Mouse (Mus musculus) embryonic stem cell, embryonic (primary cell): ENCODE data around the gene Arl3.

ENCODE experiments used
- CTCF ChIA-PET, 4 experiments: fragments of 300-600 bp in 2 of 4; fragments of 350-600 bp in 2 of 4; sonication (Branson Sonifier 250); formaldehyde crosslinking; loops; one replicate each; lab custom pipeline; 2022; ENCODE audit warnings: inconsistent platforms in 2 of 4; lab: Charles Lee
- POLR2A ChIA-PET, 4 experiments: fragments of 300-600 bp in 2 of 4; fragments of 350-600 bp in 2 of 4; sonication (Branson Sonifier 250); formaldehyde crosslinking; loops; one replicate each; lab custom pipeline; 2022; ENCODE audit warnings: antibody characterized with exemption in 4 of 4, inconsistent platforms in 1 of 4; lab: Charles Lee

The Arl3 gene

DNA sequence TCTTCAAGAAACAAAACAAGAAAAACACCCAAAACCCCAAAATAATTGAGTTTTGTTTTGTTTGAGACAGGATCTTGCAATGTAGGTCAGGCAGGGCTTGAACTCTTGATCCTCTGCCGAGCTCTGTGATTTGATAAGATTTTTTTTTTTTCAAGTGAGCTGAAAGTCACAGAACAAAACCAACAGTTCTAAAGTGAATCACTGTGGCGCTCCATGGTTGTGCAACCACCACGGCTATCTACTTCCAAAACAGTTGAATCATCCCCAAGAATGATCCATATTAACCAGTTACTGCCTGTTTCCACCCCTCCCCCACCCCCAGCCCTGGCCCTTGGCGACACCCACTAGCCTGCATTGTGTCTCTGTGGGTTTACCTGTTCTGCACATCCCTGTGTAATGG is 27.4 kb upstream of the Arl3 start:
- ChIA-PET POLR2A (interaction anchor here (0.6 to 7.2 kb wide), 22 partner anchors 8 to 606 kb away, joined by 3 to 43 read pairs (median 4); partner anchors contain the start of genes Arl3 (in 2 of the 4), Sfxn2 (in 2 of the 4), Cuedc2 (in 1 of the 4) and Sufu (in 1 of the 4)), CTCF (interaction anchor here (0.6 to 4.5 kb wide), 7 partner anchors 9 to 50 kb away, joined by 3 to 27 read pairs (median 6); no protein-coding TSS in a partner anchor)

GRCm38 (mm10) chr19:46599375-46600256 is 26.6 kb upstream of the Arl3 start:
- ChIA-PET POLR2A (interaction anchor here in 3 of 4 experiments (0.6 to 7.2 kb wide), 50 partner anchors 7 to 525 kb away, joined by 3 to 43 read pairs (median 4); partner anchors contain the start of genes Arl3 (in 2 of the 3), As3mt (in 2 of the 3), Sfxn2 (in 2 of the 3) and Sufu (in 2 of the 3)), CTCF (interaction anchor here (0.6 to 4.5 kb wide), 14 partner anchors 8 to 203 kb away, joined by 3 to 27 read pairs (median 4); partner anchors contain the start of gene Sufu (in 1 of the 4))

GRCm38 (mm10) chr19:46598720-46599252 is 25.8 kb upstream of the Arl3 start, which contains the start of gene Wbp1l:
Gene Wbp1l (plus strand): TSS chr19:46599084.
- ChIA-PET POLR2A (interaction anchor here in 3 of 4 experiments (0.6 to 7.2 kb wide), 64 partner anchors 8 to 580 kb away, joined by 3 to 43 read pairs (median 4); partner anchors contain the start of genes Arl3 (in 3 of the 3), Sfxn2 (in 3 of the 3), Borcs7 (in 2 of the 3) and Sufu (in 2 of the 3)), CTCF (interaction anchor here in 3 of 4 experiments (0.5 to 4.5 kb wide), 20 partner anchors 8 to 290 kb away, joined by 3 to 27 read pairs (median 4); partner anchors contain the start of genes Arl3 (in 1 of the 3), Sfxn2 (in 1 of the 3) and Sufu (in 1 of the 3))

DNA sequence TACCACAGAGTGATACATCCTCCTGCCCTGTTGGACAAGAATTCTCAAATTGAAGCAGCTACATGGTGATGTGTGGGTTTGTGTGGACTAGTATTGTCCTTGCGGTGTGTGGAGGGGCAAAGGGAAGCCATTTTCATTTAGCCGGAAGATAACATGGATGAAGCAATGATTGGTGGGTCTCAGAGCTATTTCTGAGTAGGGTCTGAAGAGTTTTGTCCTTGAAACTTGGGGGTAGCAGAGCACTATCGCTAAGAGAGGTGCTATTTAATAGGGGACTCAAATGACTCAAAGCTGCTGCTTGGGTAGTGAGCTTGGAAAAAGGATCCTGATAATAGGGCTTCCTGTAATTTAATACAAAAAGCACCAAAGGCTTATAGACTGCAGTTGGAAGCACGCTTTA is 25.2 kb upstream of the Arl3 start:
- POLR2A ChIA-PET: interaction anchor here in 3 of 4 experiments (0.6 to 7.2 kb wide), 62 partner anchors 8 to 580 kb away, joined by 3 to 43 read pairs (median 4); partner anchors contain the start of genes Arl3 (in 3 of the 3), Sfxn2 (in 3 of the 3), Borcs7 (in 2 of the 3) and Sufu (in 2 of the 3)
- CTCF ChIA-PET: interaction anchor here in 3 of 4 experiments (0.5 to 4.5 kb wide), 19 partner anchors 9 to 289 kb away, joined by 3 to 27 read pairs (median 4); partner anchors contain the start of genes Arl3 (in 1 of the 3), Sfxn2 (in 1 of the 3) and Sufu (in 1 of the 3)

DNA sequence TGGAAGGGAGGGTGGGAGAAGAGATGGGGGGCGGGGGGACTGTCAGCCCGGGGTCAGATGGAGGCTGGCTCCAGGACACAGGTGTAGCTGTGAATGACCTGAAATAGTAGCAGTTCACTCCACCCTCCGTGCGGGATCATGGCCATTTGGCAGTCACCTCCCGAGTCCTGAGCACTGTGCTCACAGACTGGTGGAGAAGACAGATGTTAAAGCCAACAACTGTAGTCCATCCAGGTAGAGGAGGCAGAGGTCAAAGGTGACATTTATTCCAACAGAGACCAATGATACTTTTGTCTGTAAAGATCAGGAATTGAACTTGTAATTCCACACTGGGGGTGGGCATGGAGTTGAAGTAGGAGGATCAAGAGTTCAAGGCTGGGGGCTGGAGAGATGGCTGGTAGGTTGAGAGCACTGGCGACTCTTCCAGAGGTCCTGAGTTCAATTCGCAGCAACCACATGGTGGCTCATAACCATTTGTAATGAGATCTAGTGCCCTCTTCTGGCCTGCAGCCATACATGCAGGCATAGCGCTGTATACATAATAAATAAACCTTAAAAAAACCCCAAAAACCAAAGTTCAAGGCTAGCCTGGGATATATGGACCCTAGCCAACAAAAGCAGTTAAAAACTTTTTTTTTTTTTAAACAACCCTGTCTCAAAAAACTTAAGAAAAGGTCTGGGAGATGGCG is 19.9 kb upstream of the Arl3 start:
- ChIA-PET CTCF (interaction anchor here in 1 of 4 experiments (0.6 kb wide), 1 partner anchor 82 kb away, joined by 5 read pairs; no protein-coding TSS in a partner anchor), POLR2A (interaction anchor here in 2 of 4 experiments (1.1 to 1.4 kb wide), 3 partner anchors 11 to 38 kb away, joined by 3 read pairs; no protein-coding TSS in a partner anchor)

DNA sequence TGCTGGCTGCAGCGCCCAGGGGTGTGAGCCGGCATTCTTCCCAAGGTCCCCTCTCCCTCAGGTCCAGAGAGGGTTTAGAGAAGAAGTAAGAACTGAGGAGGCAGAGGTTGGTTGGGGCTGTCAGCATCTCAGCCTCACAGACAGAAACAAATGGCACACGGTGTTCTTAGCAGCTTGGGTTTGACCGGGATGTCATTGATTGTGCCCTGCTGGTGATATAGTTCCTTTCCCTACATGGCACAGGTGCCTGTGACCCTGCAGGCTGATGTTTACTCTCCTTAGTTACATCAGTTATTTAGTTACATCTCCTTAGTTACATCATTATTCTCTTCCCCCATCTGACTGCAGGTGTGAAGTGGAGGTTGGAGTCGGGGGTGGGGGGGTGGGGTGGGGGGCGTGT is 18.6 kb upstream of the Arl3 start:
- CTCF ChIA-PET: interaction anchor here in 1 of 4 experiments (0.7 to 1.0 kb wide), 2 partner anchors 9 to 803 kb away, joined by 3 to 4 read pairs; no protein-coding TSS in a partner anchor
- POLR2A ChIA-PET: interaction anchor here in 2 of 4 experiments (0.7 to 5.7 kb wide), 6 partner anchors 7 to 264 kb away, joined by 3 to 31 read pairs (median 3); partner anchors contain the start of genes Fbxl15 (in 1 of the 2) and Wbp1l (in 1 of the 2)

GRCm38 (mm10) chr19:46587823-46588508 is 15.0 kb upstream of the Arl3 start:
- ChIA-PET CTCF (interaction anchor here (0.5 to 2.3 kb wide), 79 partner anchors 9 to 1144 kb away, joined by 3 to 27 read pairs (median 4); partner anchors contain the start of genes Arl3 (in 3 of the 4), Sfxn2 (in 3 of the 4), Wbp1l (in 3 of the 4) and Cnnm2 (in 1 of the 4)), POLR2A (interaction anchor here in 3 of 4 experiments (0.6 to 5.7 kb wide), 21 partner anchors 9 to 512 kb away, joined by 3 to 31 read pairs (median 3); partner anchors contain the start of genes Arl3 (in 3 of the 3), Wbp1l (in 3 of the 3), Sfxn2 (in 2 of the 3) and Borcs7 (in 1 of the 3))

DNA sequence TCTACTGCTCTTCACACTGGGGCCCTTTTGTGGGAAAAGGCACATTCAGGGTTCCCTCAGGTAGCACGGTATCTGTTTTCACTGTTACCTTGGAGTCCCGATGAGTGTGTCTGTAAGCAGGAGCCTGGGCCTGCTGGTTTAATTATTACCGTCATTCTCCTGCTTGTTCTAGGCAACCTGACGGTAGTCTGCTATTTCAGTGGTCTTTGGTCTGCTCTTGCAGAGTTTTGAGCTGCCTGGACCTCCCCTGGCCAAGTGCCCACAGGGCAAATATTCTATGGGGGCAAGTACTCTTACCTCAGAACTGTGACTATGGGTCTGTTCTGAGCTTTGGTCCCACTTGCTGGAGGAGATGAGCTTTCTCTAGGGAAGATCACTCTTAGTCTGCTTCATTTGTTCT is 2.2 kb upstream of the Arl3 start:
- ChIA-PET POLR2A (interaction anchor here in 2 of 4 experiments (0.5 to 7.0 kb wide), 14 partner anchors 9 to 1763 kb away, joined by 3 to 43 read pairs (median 4); partner anchors contain the start of gene Wbp1l (in 1 of the 2)), CTCF (interaction anchor here (0.6 to 3.1 kb wide), 5 partner anchors 12 to 83 kb away, joined by 3 to 11 read pairs (median 4); no protein-coding TSS in a partner anchor)

DNA sequence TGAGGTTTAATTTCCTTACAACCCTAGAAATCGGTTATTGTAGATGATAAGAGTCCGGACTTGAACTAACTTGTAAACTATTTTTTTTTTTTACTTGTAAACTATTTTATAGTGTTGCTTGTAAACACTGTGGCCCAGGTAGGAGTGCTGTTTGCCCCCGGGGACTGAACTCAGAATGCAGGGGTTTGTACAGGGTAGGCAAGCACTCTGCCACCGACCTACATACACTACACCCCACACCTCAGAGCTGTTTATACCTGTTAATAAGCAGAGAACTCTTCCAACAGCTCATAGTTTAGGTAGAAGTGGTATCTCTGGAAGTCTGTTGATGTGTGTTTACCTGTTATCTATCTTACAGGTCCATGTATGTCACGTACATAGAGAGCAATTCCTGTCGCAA is 992 bp upstream of the Arl3 start:
- ChIA-PET CTCF (interaction anchor here in 3 of 4 experiments (0.7 to 2.9 kb wide), 6 partner anchors 10 to 265 kb away, joined by 3 to 14 read pairs (median 3); no protein-coding TSS in a partner anchor), POLR2A (interaction anchor here in 3 of 4 experiments (0.7 to 7.0 kb wide), 29 partner anchors 8 to 493 kb away, joined by 3 to 43 read pairs (median 6); partner anchors contain the start of genes Wbp1l (in 3 of the 3), Cnnm2 (in 1 of the 3), Cyp17a1 (in 1 of the 3) and Taf5 (in 1 of the 3))

DNA sequence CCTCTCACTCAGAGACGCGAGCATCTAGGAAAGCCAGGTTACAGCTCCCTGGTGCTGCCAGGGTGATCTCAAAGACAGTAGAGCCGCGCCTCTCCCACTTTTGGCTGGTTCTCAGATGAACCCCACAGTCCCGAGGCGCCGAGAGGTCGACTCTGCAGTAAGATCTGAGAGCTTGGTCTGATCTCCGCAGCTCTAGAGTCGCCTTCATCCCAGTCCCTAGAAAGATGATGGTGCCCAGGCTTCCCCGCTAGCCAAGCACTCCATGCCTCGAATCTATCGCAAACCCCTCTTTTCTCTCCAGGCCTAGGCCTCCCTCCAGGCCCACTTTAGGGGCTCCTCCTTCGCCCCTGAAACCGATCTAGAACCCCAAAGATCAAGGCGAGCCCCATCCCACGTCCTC is 450 bp downstream of the Arl3 start:
- POLR2A ChIA-PET: interaction anchor here in 3 of 4 experiments (0.5 to 7.0 kb wide), 44 partner anchors 9 to 1234 kb away, joined by 3 to 43 read pairs (median 4); partner anchors contain the start of genes Wbp1l (in 3 of the 3), Sufu (in 1 of the 3) and Taf5 (in 1 of the 3)

DNA sequence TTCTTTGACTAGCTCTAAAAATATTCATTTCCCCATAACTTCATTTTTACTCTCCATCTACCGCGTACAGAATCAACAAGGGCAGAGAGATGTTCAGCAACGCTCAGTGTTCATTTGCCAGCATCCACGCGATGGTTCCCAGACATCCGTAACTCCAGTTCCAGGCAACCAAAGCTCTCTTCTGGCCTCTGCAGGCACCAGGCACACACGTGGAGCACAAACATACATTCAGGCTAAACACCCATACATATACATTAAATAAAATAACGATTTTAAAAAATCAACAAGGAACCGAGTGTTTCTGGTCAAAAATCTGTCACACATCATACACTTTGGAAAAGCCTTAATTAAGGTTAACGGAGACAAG is 1.1 kb downstream of the Arl3 start:
- ChIA-PET CTCF (interaction anchor here in 3 of 4 experiments (0.9 to 2.9 kb wide), 9 partner anchors 8 to 298 kb away, joined by 3 to 14 read pairs (median 7); no protein-coding TSS in a partner anchor), POLR2A (interaction anchor here in 2 of 4 experiments (0.6 to 7.0 kb wide), 23 partner anchors 8 to 177 kb away, joined by 3 to 43 read pairs (median 3); partner anchors contain the start of genes Wbp1l (in 2 of the 2) and Sufu (in 1 of the 2))

More for the DNA sequence above, 450 bp downstream of the Arl3 start:
- CTCF ChIA-PET: interaction anchor here (0.6 to 2.9 kb wide), 13 partner anchors 9 to 304 kb away, joined by 3 to 14 read pairs (median 5); partner anchors contain the start of gene Wbp1l (in 1 of the 4)

- ChIA-PET CTCF (interaction anchor here in 3 of 4 experiments (0.6 to 2.3 kb wide), 6 partner anchors 8 to 1984 kb away, joined by 3 to 11 read pairs (median 6); no protein-coding TSS in a partner anchor), POLR2A (interaction anchor here in 2 of 4 experiments (0.6 to 7.0 kb wide), 11 partner anchors 8 to 155 kb away, joined by 3 to 43 read pairs (median 7); partner anchors contain the start of gene Wbp1l (in 1 of the 2))
These were observed 1.7 kb downstream of the Arl3 start for GRCm38 (mm10) chr19:46571211-46571877.

DNA sequence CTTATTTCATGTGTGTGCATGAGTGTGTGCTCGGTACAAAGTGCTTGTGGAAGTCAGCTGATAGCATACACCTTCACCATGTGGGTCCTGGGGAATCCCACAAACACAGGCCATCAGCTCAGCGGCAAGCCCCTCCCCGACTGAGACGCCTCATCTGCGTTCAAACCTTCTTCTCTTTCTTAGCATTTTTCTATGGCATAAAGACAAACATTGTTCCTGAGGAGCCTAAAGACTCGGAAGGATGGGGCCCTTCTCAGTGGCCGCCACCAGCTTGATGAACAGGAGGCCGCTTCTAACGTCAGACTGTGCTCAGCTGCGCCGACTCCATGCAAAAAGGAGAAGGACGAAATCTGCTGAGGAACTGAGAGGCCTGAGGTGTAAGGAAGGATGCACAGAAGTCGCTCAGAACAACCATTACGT is 8.9 kb downstream of the Arl3 start:
- ChIA-PET POLR2A (interaction anchor here in 3 of 4 experiments (0.5 to 3.6 kb wide), 33 partner anchors 8 to 256 kb away, joined by 3 to 42 read pairs (median 4); partner anchors contain the start of genes Arl3 (in 2 of the 3), Sfxn2 (in 2 of the 3), Cnnm2 (in 1 of the 3) and Sufu (in 1 of the 3)), CTCF (interaction anchor here (0.6 to 2.3 kb wide), 14 partner anchors 8 to 528 kb away, joined by 3 to 11 read pairs (median 4); partner anchors contain the start of genes Arl3 (in 2 of the 4) and Sfxn2 (in 2 of the 4))

- CTCF ChIA-PET: interaction anchor here (0.5 to 2.3 kb wide), 18 partner anchors 9 to 635 kb away, joined by 3 to 11 read pairs (median 4); partner anchors contain the start of genes Arl3 (in 2 of the 4) and Sfxn2 (in 2 of the 4)
- POLR2A ChIA-PET: interaction anchor here in 3 of 4 experiments (0.5 to 3.6 kb wide), 34 partner anchors 8 to 482 kb away, joined by 3 to 42 read pairs (median 4); partner anchors contain the start of genes Arl3 (in 2 of the 3), Sfxn2 (in 2 of the 3), Cnnm2 (in 1 of the 3) and Sufu (in 1 of the 3)
These were observed 9.4 kb downstream of the Arl3 start for GRCm38 (mm10) chr19:46563603-46564002.
